Mouse (Mus musculus) T-helper 17 cell (primary cell): ENCODE measurements around the gene Tex13c1.

Experiments
- in situ Hi-C, 2 experiments: fragments of 300-600 bp; cut with MboI, MseI; formaldehyde crosslinking; loops; 1 replicate in 1 of 2; 2 replicates in 1 of 2; pipeline ENCODE4 v1.15.1; 2025; ENCODE audit warnings: high pct_unique_total_duplicates in 2 of 2

Tex13c1 gene

GRCm38 (mm10) chrX:43590860-43591259 is at the start of gene Tex13c1:
Tex13c1 (plus strand) TSS chrX:43591160.
- in situ Hi-C loops: loop anchor here in 1 of 2 experiments (10.0 kb wide), 1 partner anchor 1876 kb away; no protein-coding TSS in a partner anchor
